Mouse (Mus musculus) midbrain, embryonic 14.5 days (tissue): ENCODE measurements around the gene Tcp10a. TPM values are rescaled to one million over a fixed set of nuclear protein-coding genes. Genes with fewer than 3 reads are reported as not detected.
"Not testable (repeated sequence)": the region's sequence is repeated elsewhere in the genome, so short reads cannot be mapped to it uniquely, and the experiment has no call there.

Source experiments
- ATAC-seq: fragments of 200-750 bp; cut with Nextera tagmentation; 2 replicates; pipeline ENCODE4 v1.8.0; 2017; ENCODE audit warnings: moderate number of reproducible peaks, moderate library complexity; ENCODE audit not compliant: low FRiP score, low TSS enrichment
- DNase-seq: peaks from one replicate; pipeline ENCODE4 v3.0.0-alpha.2; 2015
- H3K27ac ChIP-seq: fragments of 300-500 bp; sonication (generic); replicated peaks from 2 replicates; pipeline ENCODE4 v1.5.1; 2014; ENCODE audit warnings: mild to moderate bottlenecking, low read depth, low read length, moderate library complexity
- H3K27me3 ChIP-seq: fragments of 300-500 bp; sonication (generic); 2 replicates; pipeline ENCODE4 v1.6.1; 2014; ENCODE audit warnings: low read length, control low read depth, mixed read lengths; ENCODE audit not compliant: control insufficient read depth, insufficient read depth
- H3K36me3 ChIP-seq: fragments of 300-500 bp; sonication (generic); 2 replicates; pipeline ENCODE4 v1.6.1; 2014; ENCODE audit warnings: low read length, control low read depth; ENCODE audit not compliant: control insufficient read depth, insufficient read depth
- H3K4me1 ChIP-seq: fragments of 300-500 bp; sonication (generic); 2 replicates; pipeline ENCODE4 v1.6.1; 2014; ENCODE audit warnings: mild to moderate bottlenecking, antibody characterized with exemption, low read length, control low read depth; ENCODE audit not compliant: control insufficient read depth, insufficient read depth
- H3K4me2 ChIP-seq: fragments of 300-500 bp; sonication (generic); 2 replicates; pipeline ENCODE4 v1.6.1; 2014; ENCODE audit warnings: mild to moderate bottlenecking, low read length, moderate library complexity
- H3K4me3 ChIP-seq: fragments of 300-500 bp; sonication (generic); replicated peaks from 2 replicates; pipeline ENCODE4 v1.5.1; 2014; ENCODE audit warnings: low read depth, low read length
- H3K9ac ChIP-seq: fragments of 300-500 bp; sonication (generic); replicated peaks from 2 replicates; pipeline ENCODE4 v1.6.1; 2014; ENCODE audit warnings: mild to moderate bottlenecking, low read length, moderate library complexity
- H3K9me3 ChIP-seq: fragments of 300-500 bp; sonication (generic); 2 replicates; pipeline ENCODE4 v1.6.1; 2016; ENCODE audit warnings: low read length, control low read depth, mixed read lengths; ENCODE audit not compliant: control insufficient read depth
- WGBS: fragments of 180-500 bp; shearing (Covaris S2); extraction: QIAGEN DNeasy Blood & Tissue Kit; methylation state at CpG from one replicate; pipeline ENCODE4 v1.1.7; 2014; 5-methylcytosine and 5-hydroxymethylcytosine counted together
- polyA plus RNA-seq: library from polyadenylated mRNA; unstranded; fragments of >200 nt; fragmentation: Nextera tagmentation; extraction: Ambion mirVana; gene quantifications from 2 replicates; pipeline ENCODE4 v1.2.1, GENCODE M21; 2014

Gene Tcp10a
- polyA plus RNA-seq, 1 experiment from 2014 or later: not detected

DNA sequence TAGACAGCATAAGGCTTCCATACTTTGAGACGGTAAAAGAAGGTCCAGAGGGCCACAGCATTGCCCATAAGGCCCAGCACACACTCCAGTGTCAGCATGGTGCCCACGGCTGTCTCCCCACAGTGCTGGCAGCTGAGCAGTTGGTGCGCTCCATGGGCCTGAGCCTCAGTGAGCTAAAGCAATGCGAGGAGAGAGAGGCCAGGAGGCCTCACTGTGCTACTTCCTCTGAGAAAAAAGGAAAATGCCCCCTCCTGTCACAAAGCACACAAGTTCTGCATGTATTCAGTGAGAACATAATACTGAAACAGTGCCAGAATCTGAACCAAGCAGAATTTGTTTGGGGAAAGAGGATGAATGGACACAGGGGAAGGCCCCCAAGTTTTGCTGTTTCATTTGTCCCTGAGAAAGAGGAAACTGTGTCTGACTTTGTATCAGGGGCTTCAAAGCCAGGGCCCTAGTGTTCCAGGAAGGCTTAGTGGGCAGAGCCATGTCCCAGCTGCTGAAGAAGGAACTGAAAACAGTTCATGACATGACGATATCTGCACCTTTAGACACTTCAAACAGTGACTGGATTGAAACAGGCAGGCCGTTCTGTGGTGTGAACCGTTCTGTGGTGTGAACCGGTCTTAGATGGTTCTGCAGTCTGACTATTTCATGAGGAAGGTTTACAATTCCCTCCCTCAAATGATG is 8.6 kb upstream of the Tcp10a start:
- 88% methylated on average over 6 of the region's 8 CpGs for WGBS
- ATAC-seq: not testable (repeated sequence)

GRCm38 (mm10) chr17:7319789-7320188 is 4.7 kb upstream of the Tcp10a start:
- H3K27ac ChIP-seq, H3K4me2 ChIP-seq, H3K9me3 ChIP-seq, H3K27me3 ChIP-seq, H3K4me1 ChIP-seq, H3K36me3 ChIP-seq, DNase-seq, H3K9ac ChIP-seq, H3K4me3 ChIP-seq, ATAC-seq: not testable (repeated sequence)
- WGBS: 94% methylated on average over 6 of the region's 6 CpGs

More for the DNA sequence above, 8.6 kb upstream of the Tcp10a start:
- not testable (repeated sequence) for H3K4me1 ChIP-seq, H3K36me3 ChIP-seq, H3K9ac ChIP-seq, H3K4me3 ChIP-seq, H3K27ac ChIP-seq, H3K27me3 ChIP-seq, H3K4me2 ChIP-seq, DNase-seq, H3K9me3 ChIP-seq

GRCm38 (mm10) chr17:7326415-7326814 is 2.0 kb downstream of the Tcp10a start:
- H3K9me3 ChIP-seq, H3K4me3 ChIP-seq, H3K36me3 ChIP-seq, H3K27ac ChIP-seq, ATAC-seq, H3K9ac ChIP-seq, DNase-seq, H3K4me1 ChIP-seq, H3K27me3 ChIP-seq, H3K4me2 ChIP-seq: not testable (repeated sequence)
- WGBS: 78% methylated on average over 3 of the region's 8 CpGs

DNA sequence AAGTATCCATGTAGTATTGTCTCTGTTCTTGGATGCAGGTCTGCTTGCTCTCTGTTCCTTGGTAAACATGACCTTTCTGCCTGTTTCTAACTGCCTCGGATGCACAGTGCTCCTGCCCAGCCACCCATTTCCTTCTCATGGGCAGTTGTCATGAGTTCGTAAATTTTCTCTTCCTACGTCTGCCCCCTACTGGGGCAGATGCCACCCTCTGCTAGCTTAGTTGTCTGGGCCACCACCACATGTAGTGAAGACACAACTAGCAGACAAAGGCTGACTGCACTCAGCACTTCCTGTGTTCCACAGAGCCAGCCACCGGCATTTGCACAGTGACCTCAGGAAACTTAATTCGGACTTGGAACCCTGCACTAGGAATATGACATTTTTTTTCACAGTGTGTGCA is 8.3 kb downstream of the Tcp10a start:
- not testable (repeated sequence) for H3K4me1 ChIP-seq, H3K27ac ChIP-seq, DNase-seq

DNA sequence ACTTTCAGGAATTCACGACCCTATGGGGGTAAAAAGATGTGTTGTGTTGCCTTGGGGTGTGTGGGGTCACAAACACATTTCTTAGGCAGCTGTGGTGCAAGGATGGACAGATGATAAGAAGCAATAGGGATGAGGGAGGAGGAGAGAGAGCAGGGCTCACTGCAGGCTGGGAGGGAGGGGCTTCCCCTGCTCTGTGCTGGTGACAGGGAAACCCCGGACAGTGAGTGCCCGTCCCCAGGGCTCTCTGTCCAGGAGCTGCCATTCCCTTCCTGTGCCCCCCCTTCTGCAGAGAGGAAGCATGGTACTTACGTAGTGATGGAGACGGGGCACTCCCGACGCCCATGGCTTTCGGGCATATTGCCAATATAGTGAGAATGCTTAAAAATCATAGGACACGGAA is 12.9 kb downstream of the Tcp10a start:
- not testable (repeated sequence) for H3K4me3 ChIP-seq, H3K36me3 ChIP-seq, H3K4me1 ChIP-seq, H3K9me3 ChIP-seq, H3K27me3 ChIP-seq, ATAC-seq, H3K4me2 ChIP-seq, H3K9ac ChIP-seq, DNase-seq, H3K27ac ChIP-seq
- 79% methylated on average over 8 of the region's 9 CpGs for WGBS

More for the DNA sequence above, 8.3 kb downstream of the Tcp10a start:
- not testable (repeated sequence) for H3K4me3 ChIP-seq, H3K36me3 ChIP-seq, H3K27me3 ChIP-seq, H3K9me3 ChIP-seq, H3K4me2 ChIP-seq, ATAC-seq, H3K9ac ChIP-seq
- WGBS: 92% methylated on average over 3 of the region's 5 CpGs

GRCm38 (mm10) chr17:7348765-7349164 is 24.3 kb downstream of the Tcp10a start:
- H3K9me3 ChIP-seq, H3K36me3 ChIP-seq, H3K4me1 ChIP-seq, H3K4me3 ChIP-seq, H3K9ac ChIP-seq, H3K4me2 ChIP-seq, DNase-seq, ATAC-seq, H3K27ac ChIP-seq, H3K27me3 ChIP-seq: not testable (repeated sequence)
- 79% methylated on average over 2 of the region's 3 CpGs for WGBS

GRCm38 (mm10) chr17:7352596-7352995 is 28.1 kb downstream of the Tcp10a start, which contains the start of gene Ttll2:
Ttll2 (minus strand) TSS chr17:7352696.
- H3K4me1 ChIP-seq, H3K4me2 ChIP-seq, H3K27me3 ChIP-seq, H3K36me3 ChIP-seq, DNase-seq, H3K9me3 ChIP-seq, ATAC-seq, H3K9ac ChIP-seq, H3K27ac ChIP-seq, H3K4me3 ChIP-seq: not testable (repeated sequence)
- 100% methylated on average over 1 of the region's 1 CpGs for WGBS

GRCm38 (mm10) chr17:7359806-7360205 is 35.4 kb downstream of the Tcp10a start:
- H3K27me3 ChIP-seq, DNase-seq, H3K36me3 ChIP-seq, H3K27ac ChIP-seq, H3K4me3 ChIP-seq, H3K9me3 ChIP-seq, H3K9ac ChIP-seq, H3K4me2 ChIP-seq, H3K4me1 ChIP-seq, ATAC-seq: not testable (repeated sequence)
- 65% methylated on average over 4 of the region's 4 CpGs for WGBS

- not testable (repeated sequence) for H3K4me3 ChIP-seq, ATAC-seq, DNase-seq, H3K4me1 ChIP-seq, H3K27me3 ChIP-seq, H3K9ac ChIP-seq, H3K27ac ChIP-seq, H3K36me3 ChIP-seq, H3K4me2 ChIP-seq, H3K9me3 ChIP-seq
- WGBS: 85% methylated on average over 9 of the region's 9 CpGs
These were observed 36.5 kb downstream of the Tcp10a start for GRCm38 (mm10) chr17:7360749-7361465.
